Mouse (Mus musculus): ENCODE results near the gene Pramef8. TPM values are rescaled to one million over a fixed set of nuclear protein-coding genes. Genes with fewer than 3 reads are reported as not detected.

The Pramef8 gene
- total RNA-seq (2014; rRNA removed) (38.3 and 49.5 TPM in 2 replicates), polyA plus RNA-seq (2015; fragmentation: Nextera tagmentation; extraction: Ambion mirVana) (17.3 and 17.4 TPM in 2 replicates)

DNA sequence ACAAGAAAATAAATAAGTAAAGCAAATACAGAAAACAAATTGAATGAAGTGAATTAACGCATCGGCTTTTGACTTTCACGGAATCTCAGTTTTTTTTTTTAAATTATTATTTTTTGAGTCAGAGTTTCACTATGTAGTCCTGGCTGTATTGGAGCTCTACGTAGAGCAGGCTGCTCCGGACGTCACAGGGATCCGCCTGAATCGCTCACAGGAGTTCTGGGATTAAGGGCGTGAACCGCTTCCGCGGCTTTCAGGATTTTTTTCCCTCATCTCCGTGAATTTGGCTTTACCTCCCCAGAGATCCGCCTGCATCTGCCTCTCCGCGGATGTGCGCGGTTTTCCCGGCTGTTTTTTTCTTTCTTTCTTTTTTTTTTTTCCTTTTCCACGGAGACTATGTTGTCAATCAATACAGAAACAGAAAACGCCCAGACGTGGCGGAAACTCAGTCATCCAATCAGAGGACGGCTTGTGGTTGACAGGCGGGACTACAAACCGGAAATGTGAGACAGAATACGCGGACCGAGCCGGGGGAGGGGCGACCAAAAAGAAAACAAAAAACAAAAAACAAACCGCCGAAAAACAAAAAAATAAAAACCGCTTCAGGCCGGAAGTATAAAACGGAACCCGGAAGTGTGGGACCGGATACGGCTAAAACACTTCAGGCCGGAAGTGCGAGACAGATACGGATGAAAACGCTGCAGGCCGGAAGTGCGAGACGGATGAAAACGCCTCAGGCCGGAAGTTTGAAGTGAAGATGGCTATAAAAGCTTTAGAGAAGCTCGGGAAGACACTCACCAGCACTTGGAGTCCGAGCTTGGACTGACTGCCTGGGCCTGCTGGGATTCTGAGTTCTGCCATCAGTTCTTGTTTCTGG, at the start of gene Pramef8:
Gene Pramef8, plus strand, starts transcription at position 208 of the 874 bp plus-strand sequence.
- ATAC-seq: peak; percentile 97
- H3K36me3 ChIP-seq (ENCODE audit: insufficient read depth): peaks cover 23% of the 10 kb centered on the region
- peak; percentile 96 for DNase-seq
- H3K4me2 ChIP-seq (ENCODE audit: low read depth): peak within 1 kb of the TSS; percentile 56
- H3K4me3 ChIP-seq (ENCODE audit: low read depth, low read length): peak within 1 kb of the TSS; percentile 46
- H3K27ac ChIP-seq (ENCODE audit: low read depth, low read length): peak within 1 kb of the TSS; percentile 87
- H3K4me1 ChIP-seq (ENCODE audit: insufficient read depth): peaks cover 4% of the 10 kb centered on the region; the same call in 1 of the 2 replicates
- TF ChIP-seq CTCF (IDR thresholded peaks at IDR 0.05; ENCODE audit: low read depth): no peak
- H3K9ac ChIP-seq: peak within 1 kb of the TSS; percentile 51
- no peaks in the 10 kb centered on the region for H3K27me3 ChIP-seq (ENCODE audit: insufficient read depth, low read length)
- no peaks in the 10 kb centered on the region for H3K9me3 ChIP-seq (ENCODE audit: low read length)
- 2% methylated on average over 50 of the region's 50 CpGs for WGBS

DNA sequence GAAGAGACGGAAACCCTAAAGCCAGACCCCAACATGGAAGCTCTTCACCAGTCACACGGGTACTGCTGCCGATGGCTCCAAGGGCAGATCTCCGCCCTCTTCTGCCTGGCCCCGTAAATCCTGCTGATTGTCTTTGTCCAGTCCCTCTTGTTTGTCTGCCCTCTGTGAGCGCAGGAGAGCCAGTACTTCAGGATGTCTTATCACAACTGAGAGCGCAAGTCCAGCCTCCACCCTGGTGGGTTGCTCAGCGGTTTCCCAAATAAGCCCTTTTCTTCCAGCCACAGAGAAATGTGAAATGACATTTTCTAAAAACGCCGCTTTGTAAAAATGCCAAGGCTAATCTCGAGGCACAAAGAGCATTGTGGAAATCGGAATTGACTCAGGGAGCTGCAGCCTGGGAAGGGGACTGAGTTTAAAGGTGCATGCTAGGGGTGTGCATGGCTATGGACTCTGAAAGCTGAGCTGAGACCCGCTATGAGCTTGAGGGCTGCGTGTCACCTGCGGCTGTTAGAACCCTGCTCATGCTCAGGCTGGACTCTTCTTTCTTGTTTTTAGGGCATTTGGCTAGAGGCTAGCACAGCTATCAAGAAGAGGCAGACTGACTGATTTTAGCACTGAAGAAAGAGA, 45.7 kb upstream of the Pramef8 start:
- Histone ChIP-seq H3K4me2 (ENCODE audit: low read depth) (no peak overlapping the region), H3K27me3 (ENCODE audit: insufficient read depth, low read length) (no peaks in the 10 kb centered on the region), H3K9ac (no peak overlapping the region), H3K36me3 (ENCODE audit: insufficient read depth) (no peaks in the 10 kb centered on the region), H3K27ac (ENCODE audit: low read depth, low read length) (no peak overlapping the region), H3K4me1 (ENCODE audit: insufficient read depth) (0 out of 2 replicates have a peak, but pooled peaks cover 2% of the 10 kb centered on the region), H3K9me3 (ENCODE audit: low read length) (0 out of 2 replicates have a peak, but pooled peaks cover 3% of the 10 kb centered on the region), H3K4me3 (ENCODE audit: low read depth, low read length) (no peak overlapping the region)
- ATAC-seq: no peak; the same call in 1 of the 2 replicates
- 27% methylated on average over 15 of the region's 15 CpGs for WGBS
- TF ChIP-seq CTCF (IDR thresholded peaks at IDR 0.05; ENCODE audit: low read depth): no peak
- DNase-seq: peak; percentile 16

DNA sequence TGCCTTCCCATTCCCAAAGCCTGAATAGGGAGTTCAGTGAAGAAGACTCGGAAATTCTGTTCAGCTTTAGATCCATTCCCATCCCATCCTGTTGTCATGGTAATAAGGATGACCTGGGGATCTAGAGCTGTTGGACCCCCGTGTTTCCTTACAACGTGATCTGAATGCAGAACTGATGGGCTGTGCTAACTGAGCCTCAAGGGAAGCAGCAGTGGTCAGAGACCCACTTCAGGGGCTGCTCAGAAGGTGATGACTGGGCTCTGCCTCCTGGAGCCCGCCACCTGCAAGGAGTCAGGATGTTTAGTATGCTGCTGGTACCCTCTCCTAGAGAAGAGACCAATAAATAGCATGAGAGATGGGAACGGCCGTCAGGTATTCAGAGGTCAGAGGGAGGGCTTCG, 32.7 kb upstream of the Pramef8 start:
- Histone ChIP-seq H3K4me1 (ENCODE audit: insufficient read depth) (no peaks in the 10 kb centered on the region), H3K27me3 (ENCODE audit: insufficient read depth, low read length) (no peaks in the 10 kb centered on the region), H3K36me3 (ENCODE audit: insufficient read depth) (no peaks in the 10 kb centered on the region), H3K9ac (no peak overlapping the region), H3K9me3 (ENCODE audit: low read length) (no peaks in the 10 kb centered on the region), H3K4me2 (ENCODE audit: low read depth) (no peak overlapping the region), H3K27ac (ENCODE audit: low read depth, low read length) (no peak overlapping the region), H3K4me3 (ENCODE audit: low read depth, low read length) (no peak overlapping the region)
- ATAC-seq: peak; percentile 42
- no peak for TF ChIP-seq CTCF (IDR thresholded peaks at IDR 0.05; ENCODE audit: low read depth)
- no peak for DNase-seq
- WGBS: 32% methylated on average over 7 of the region's 7 CpGs

- Histone ChIP-seq H3K36me3 (ENCODE audit: insufficient read depth) (no peaks in the 10 kb centered on the region), H3K9ac (no peak overlapping the region)
- ATAC-seq: peak; percentile 66
Observed at GRCm38 (mm10) chr4:143379931-143380715, 32.1 kb upstream of the Pramef8 start.

GRCm38 (mm10) chr4:143380716-143381004, 31.6 kb upstream of the Pramef8 start:
- no peak overlapping the region for H3K4me3 ChIP-seq (ENCODE audit: low read depth, low read length)
- H3K9me3 ChIP-seq (ENCODE audit: low read length): no peaks in the 10 kb centered on the region
- H3K27ac ChIP-seq (ENCODE audit: low read depth, low read length): no peak overlapping the region
- TF ChIP-seq CTCF (IDR thresholded peaks at IDR 0.05; ENCODE audit: low read depth): peak; percentile 75
- DNase-seq (peak; percentile 67), ATAC-seq (no peak)
- H3K27me3 ChIP-seq (ENCODE audit: insufficient read depth, low read length): no peaks in the 10 kb centered on the region
- H3K4me1 ChIP-seq (ENCODE audit: insufficient read depth): no peaks in the 10 kb centered on the region
- no peak overlapping the region for H3K4me2 ChIP-seq (ENCODE audit: low read depth)
- no peak overlapping the region for H3K9ac ChIP-seq
- WGBS: 2% methylated on average over 5 of the region's 5 CpGs
- no peaks in the 10 kb centered on the region for H3K36me3 ChIP-seq (ENCODE audit: insufficient read depth)

More at GRCm38 (mm10) chr4:143379931-143380715, 32.1 kb upstream of the Pramef8 start:
- Histone ChIP-seq H3K27ac (ENCODE audit: low read depth, low read length) (no peak overlapping the region), H3K4me3 (ENCODE audit: low read depth, low read length) (no peak overlapping the region), H3K27me3 (ENCODE audit: insufficient read depth, low read length) (no peaks in the 10 kb centered on the region), H3K4me1 (ENCODE audit: insufficient read depth) (no peaks in the 10 kb centered on the region), H3K9me3 (ENCODE audit: low read length) (no peaks in the 10 kb centered on the region), H3K4me2 (ENCODE audit: low read depth) (no peak overlapping the region)
- TF ChIP-seq CTCF (IDR thresholded peaks at IDR 0.05; ENCODE audit: low read depth): no peak
- DNase-seq: no peak
- WGBS: 29% methylated on average over 15 of the region's 15 CpGs

DNA sequence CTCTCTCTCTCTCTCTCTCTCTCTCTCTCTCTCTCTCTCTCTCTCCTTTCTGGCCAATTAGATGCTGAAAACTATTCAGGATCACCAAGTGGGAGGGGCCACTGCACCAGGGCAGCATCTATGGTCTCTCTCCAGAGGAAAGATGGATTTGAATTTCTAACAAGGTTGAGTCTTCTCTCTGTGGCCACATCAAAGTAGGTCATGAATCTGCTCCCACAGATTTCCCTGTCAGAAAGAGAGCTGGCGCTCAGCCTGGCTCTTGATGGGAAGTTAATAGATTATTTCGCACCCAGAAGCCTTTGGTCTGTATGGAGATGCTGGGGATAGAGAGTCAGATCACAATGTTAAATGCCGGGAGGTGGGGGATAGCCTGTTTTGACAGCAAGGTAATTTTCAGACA, 30.1 kb upstream of the Pramef8 start:
- no peak overlapping the region for H3K4me2 ChIP-seq (ENCODE audit: low read depth)
- WGBS: 46% methylated on average over 3 of the region's 3 CpGs
- TF ChIP-seq CTCF (IDR thresholded peaks at IDR 0.05; ENCODE audit: low read depth): no peak
- no peak overlapping the region for H3K9ac ChIP-seq
- H3K27ac ChIP-seq (ENCODE audit: low read depth, low read length): no peak overlapping the region
- ATAC-seq (0 out of 2 replicates have a peak, but pooled peaks have one; percentile 19), DNase-seq (no peak)
- H3K36me3 ChIP-seq (ENCODE audit: insufficient read depth): no peaks in the 10 kb centered on the region
- H3K4me3 ChIP-seq (ENCODE audit: low read depth, low read length): no peak overlapping the region
- no peaks in the 10 kb centered on the region for H3K27me3 ChIP-seq (ENCODE audit: insufficient read depth, low read length)
- H3K9me3 ChIP-seq (ENCODE audit: low read length): no peaks in the 10 kb centered on the region
- H3K4me1 ChIP-seq (ENCODE audit: insufficient read depth): no peaks in the 10 kb centered on the region
